Mouse (Mus musculus) G1E (cell line): ENCODE results near the gene Tbc1d5.

ENCODE experiments used
- CTCF ChIP-seq: IDR thresholded peaks from 2 replicates; pipeline ENCODE4 v1.5.1; 2012; ENCODE audit warnings: low read depth, low read length, inconsistent platforms, mixed read lengths
- GATA1 ChIP-seq: IDR thresholded peaks from 2 replicates; pipeline ENCODE4 v1.6.1; 2012; ENCODE audit warnings: borderline replicate concordance, low read length, inconsistent platforms, mixed read lengths
- GATA2 ChIP-seq: IDR thresholded peaks from 2 replicates; pipeline ENCODE4 v1.6.1; 2012; ENCODE audit warnings: low read depth, low read length, inconsistent platforms, borderline replicate concordance
- POLR2AphosphoS5 ChIP-seq: IDR thresholded peaks from 2 replicates; pipeline ENCODE4 v1.6.1; 2012; ENCODE audit warnings: low read depth, low read length, inconsistent platforms; ENCODE audit not compliant: insufficient replicate concordance
- TAL1 ChIP-seq: conservative IDR thresholded peaks from 2 replicates; pipeline ENCODE4 v1.6.1; 2012; ENCODE audit warnings: low read depth, low read length, inconsistent platforms, mixed read lengths

- no peak for TF ChIP-seq CTCF
- no peak for TF ChIP-seq TAL1
- TF ChIP-seq GATA1, result no peak
- TF ChIP-seq GATA2, result no peak
- TF ChIP-seq POLR2AphosphoS5, result no peak
Measured at GRCm38 (mm10) chr17:50851382-50851781, 327.8 kb downstream of the Tbc1d5 start.
